Mouse (Mus musculus) testis, adult 2 months (tissue): ENCODE data around the gene Tubgcp3. TPM values are rescaled to one million over a fixed set of nuclear protein-coding genes. Genes with fewer than 3 reads are reported as not detected.

Experiments used
- H3K27ac ChIP-seq: fragments of 200-500 bp; 2 replicates; pipeline ENCODE4 v1.5.1; 2012; ENCODE audit warnings: low read depth, low read length; ENCODE audit not compliant: control insufficient read depth, insufficient read depth
- H3K27me3 ChIP-seq: fragments of 200-500 bp; 2 replicates; pipeline ENCODE4 v1.6.1; 2012; ENCODE audit warnings: mild to moderate bottlenecking, low read length, moderate library complexity; ENCODE audit not compliant: control insufficient read depth, insufficient read depth
- H3K36me3 ChIP-seq: fragments of 200-500 bp; 2 replicates; pipeline ENCODE4 v1.6.1; 2012; ENCODE audit warnings: mild to moderate bottlenecking, low read length; ENCODE audit not compliant: control insufficient read depth, insufficient read depth
- H3K4me1 ChIP-seq: fragments of 200-500 bp; 2 replicates; pipeline ENCODE4 v1.6.1; 2012; ENCODE audit warnings: low read length; ENCODE audit not compliant: control insufficient read depth, insufficient read depth
- H3K4me3 ChIP-seq: fragments of 200-500 bp; 2 replicates; pipeline ENCODE4 v1.5.1; 2012; ENCODE audit warnings: low read depth, mild to moderate bottlenecking, low read length, moderate library complexity, mixed read lengths; ENCODE audit not compliant: control insufficient read depth
- CTCF ChIP-seq: fragments of 200-500 bp; IDR thresholded peaks from 2 replicates; pipeline ENCODE4 v1.5.1; 2012; ENCODE audit warnings: low read depth, mild to moderate bottlenecking, inconsistent platforms, low read length, moderate library complexity; ENCODE audit not compliant: control insufficient read depth, insufficient read depth, insufficient replicate concordance
- POLR2A ChIP-seq: fragments of 200-500 bp; IDR thresholded peaks from 2 replicates; pipeline ENCODE4 v1.6.1; 2012; ENCODE audit warnings: low read depth, mild to moderate bottlenecking, inconsistent platforms, low read length, moderate library complexity; ENCODE audit not compliant: control insufficient read depth
- polyA plus RNA-seq: library from polyadenylated mRNA; depleted of rRNA; stranded (reverse); fragments of >200 nt; gene quantifications from 2 replicates; pipeline ENCODE4 v1.2.3, GENCODE M21; 2012; rRNA removed

The Tubgcp3 gene
- polyA plus RNA-seq, 1 experiment = 14.2 TPM

- no peaks in the 10 kb centered on the region for H3K4me1 ChIP-seq
Measured at GRCm38 (mm10) chr8:12576003-12576402, 96.0 kb downstream of the Tubgcp3 start.

GRCm38 (mm10) chr8:12572814-12573534 lies 99.1 kb downstream of the Tubgcp3 start, which contains the start of gene Spaca7:
Gene Spaca7, plus strand, starts transcription at chr8:12573029.
- Histone ChIP-seq H3K4me3 (peak within 1 kb of the TSS; percentile 65), H3K4me1 (no peaks in the 10 kb centered on the region), H3K27me3 (no peaks in the 10 kb centered on the region), H3K27ac (peak within 1 kb of the TSS; percentile 57), H3K36me3 (no peaks in the 10 kb centered on the region)
- TF ChIP-seq POLR2A (peak; percentile 74; the same call in 1 of the 2 replicates), CTCF (no peak)

More at GRCm38 (mm10) chr8:12576003-12576402, 96.0 kb downstream of the Tubgcp3 start:
- no peaks in the 10 kb centered on the region for H3K36me3 ChIP-seq
- H3K4me3 ChIP-seq = peak overlapping the region; percentile 10; the same call in 1 of the 2 replicates
- no peak overlapping the region for H3K27ac ChIP-seq
- TF ChIP-seq CTCF = no peak
- no peak for TF ChIP-seq POLR2A
- H3K27me3 ChIP-seq = no peaks in the 10 kb centered on the region

- Histone ChIP-seq H3K27ac (no peak overlapping the region), H3K36me3 (no peaks in the 10 kb centered on the region), H3K4me3 (no peak overlapping the region), H3K4me1 (peaks cover 5% of the 10 kb centered on the region; the same call in 1 of the 2 replicates), H3K27me3 (no peaks in the 10 kb centered on the region)
- TF ChIP-seq CTCF (no peak), POLR2A (no peak)
Measured at GRCm38 (mm10) chr8:12566509-12566908, 105.5 kb downstream of the Tubgcp3 start.

DNA sequence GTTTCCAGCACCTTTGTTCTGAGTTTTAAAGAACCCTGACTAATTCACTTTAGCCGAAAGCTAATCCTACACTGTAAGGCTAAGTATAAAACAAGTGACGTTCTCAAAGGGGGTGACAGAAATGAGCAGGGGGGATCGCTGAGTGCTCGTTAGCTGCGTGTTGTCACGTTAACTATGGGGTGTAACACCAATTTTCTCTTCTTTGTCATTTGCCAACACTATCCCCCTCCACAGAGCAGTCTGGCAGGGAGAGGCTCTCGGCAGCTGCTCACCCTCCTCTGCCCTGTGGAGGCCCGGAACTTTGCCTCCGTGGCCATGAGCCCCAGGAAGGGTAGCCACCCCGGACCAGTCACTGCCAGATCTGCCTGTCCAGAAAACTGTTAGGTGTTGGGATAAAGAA lies 106.6 kb downstream of the Tubgcp3 start:
- no peaks in the 10 kb centered on the region for H3K36me3 ChIP-seq
- TF ChIP-seq CTCF = no peak
- no peak for TF ChIP-seq POLR2A
- H3K27me3 ChIP-seq = no peaks in the 10 kb centered on the region
- no peak overlapping the region for H3K27ac ChIP-seq
- H3K4me1 ChIP-seq = peaks cover 7% of the 10 kb centered on the region; the same call in 1 of the 2 replicates
- H3K4me3 ChIP-seq = no peak overlapping the region

- Histone ChIP-seq H3K27me3 (no peaks in the 10 kb centered on the region), H3K36me3 (no peaks in the 10 kb centered on the region), H3K4me1 (peaks cover 7% of the 10 kb centered on the region; the same call in 1 of the 2 replicates), H3K4me3 (no peak overlapping the region), H3K27ac (no peak overlapping the region)
- TF ChIP-seq CTCF (peak; percentile 49; the same call in 1 of the 2 replicates), POLR2A (no peak)
Measured at GRCm38 (mm10) chr8:12564307-12564706, 107.7 kb downstream of the Tubgcp3 start.

Other genes starting within 250 kb of the Tubgcp3 start
- gene Spaca7, start 99.2 kb downstream of the Tubgcp3 start, polyA plus RNA-seq = 101 and 184 TPM in 2 replicates
- gene Atp11a, start 84.8 kb upstream of the Tubgcp3 start, polyA plus RNA-seq = 83.0 and 94.5 TPM in 2 replicates
- 8.4 and 8.9 TPM in 2 replicates for gene Mcf2l, start 201.6 kb upstream of the Tubgcp3 start, polyA plus RNA-seq